Mouse (Mus musculus) heart, adult 2 months (tissue): ENCODE data around the gene Olfr329-ps.
"Not testable (repeated sequence)": the region's sequence is repeated elsewhere in the genome, so short reads cannot be mapped to it uniquely, and the experiment has no call there.

ENCODE experiments used
- CTCF ChIP-seq: fragments of 200-600 bp; IDR thresholded peaks from 2 replicates; pipeline ENCODE4 v1.8.1; 2022; ENCODE audit warnings: antibody characterized with exemption, mild to moderate bottlenecking, moderate library complexity
- POLR2A ChIP-seq: fragments of 200-500 bp; IDR thresholded peaks from 2 replicates; pipeline ENCODE4 v1.6.1; 2011; ENCODE audit warnings: mild to moderate bottlenecking, low read depth, low read length, control low read depth; ENCODE audit not compliant: insufficient read depth

DNA sequence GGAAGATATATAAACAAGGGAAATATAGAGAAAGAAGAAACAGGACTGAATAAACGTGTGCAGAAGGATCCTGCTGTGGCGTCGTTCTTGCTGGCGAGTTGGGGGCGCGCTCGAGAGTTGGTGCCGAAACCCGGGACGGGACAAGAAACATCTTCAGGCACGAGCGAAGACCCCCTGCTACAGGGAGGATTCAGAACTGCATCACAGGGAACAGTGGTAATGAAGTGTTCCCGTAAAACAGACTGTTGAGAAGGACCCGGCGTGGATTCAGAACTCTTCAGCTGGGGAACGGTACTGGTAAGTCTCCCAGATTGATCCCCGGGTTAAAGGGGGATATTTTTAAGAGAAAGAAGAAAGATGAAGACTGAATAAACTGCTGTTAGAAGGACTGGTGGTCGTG lies 27.3 kb downstream of the Olfr329-ps start:
- not testable (repeated sequence) for TF ChIP-seq CTCF, POLR2A
